Mouse (Mus musculus): Measurements from ENCODE around the gene Ptcd1.

GRCm38 (mm10) chr5:145113416-145113815 lies 53.5 kb downstream of the Ptcd1 start:
- TF ChIP-seq POLR2A (IDR thresholded peaks at IDR 0.05; ENCODE audit: extremely low read depth, insufficient read depth, low read length) (no peak), CTCF (IDR thresholded peaks at IDR 0.05; ENCODE audit: extremely low read depth, insufficient read depth, low read length) (no peak)

Measured in cortical plate, adult 2 months (tissue).